Mouse (Mus musculus): ENCODE measurements around the gene Eef1akmt2.

The Eef1akmt2 gene

GRCm38 (mm10) chr7:132810879-132811278, 41.6 kb downstream of the Eef1akmt2 start:
- DNase-seq (ENCODE audit: low read depth, low spot score): peak; percentile 87

DNA sequence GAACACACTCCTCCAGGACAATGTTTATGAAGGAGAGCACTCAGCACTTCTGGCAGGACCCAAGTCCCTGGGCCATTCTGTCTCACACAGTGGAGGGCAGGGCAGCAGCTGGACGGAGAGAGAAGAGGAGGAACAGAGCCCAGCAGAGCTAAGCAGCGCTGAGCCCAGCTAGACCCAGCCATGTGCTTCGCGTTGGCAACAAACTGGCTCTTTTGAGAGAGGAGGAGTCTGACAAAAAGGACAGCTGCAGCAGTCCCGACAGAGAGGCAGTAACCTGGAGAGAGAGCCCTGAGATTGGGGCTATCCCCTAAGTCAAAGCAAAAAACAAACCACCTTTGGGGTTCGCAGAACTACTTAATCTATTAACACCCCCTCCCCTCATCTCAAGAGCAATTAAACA, 42.1 kb downstream of the Eef1akmt2 start:
- no peak for DNase-seq (ENCODE audit: low read depth, low spot score)

GRCm38 (mm10) chr7:132809721-132810120, 42.8 kb downstream of the Eef1akmt2 start:
- DNase-seq (ENCODE audit: low read depth, low spot score): no peak

- no peak for DNase-seq (ENCODE audit: low read depth, low spot score)
These were observed 43.4 kb downstream of the Eef1akmt2 start for GRCm38 (mm10) chr7:132808841-132809682.

DNA sequence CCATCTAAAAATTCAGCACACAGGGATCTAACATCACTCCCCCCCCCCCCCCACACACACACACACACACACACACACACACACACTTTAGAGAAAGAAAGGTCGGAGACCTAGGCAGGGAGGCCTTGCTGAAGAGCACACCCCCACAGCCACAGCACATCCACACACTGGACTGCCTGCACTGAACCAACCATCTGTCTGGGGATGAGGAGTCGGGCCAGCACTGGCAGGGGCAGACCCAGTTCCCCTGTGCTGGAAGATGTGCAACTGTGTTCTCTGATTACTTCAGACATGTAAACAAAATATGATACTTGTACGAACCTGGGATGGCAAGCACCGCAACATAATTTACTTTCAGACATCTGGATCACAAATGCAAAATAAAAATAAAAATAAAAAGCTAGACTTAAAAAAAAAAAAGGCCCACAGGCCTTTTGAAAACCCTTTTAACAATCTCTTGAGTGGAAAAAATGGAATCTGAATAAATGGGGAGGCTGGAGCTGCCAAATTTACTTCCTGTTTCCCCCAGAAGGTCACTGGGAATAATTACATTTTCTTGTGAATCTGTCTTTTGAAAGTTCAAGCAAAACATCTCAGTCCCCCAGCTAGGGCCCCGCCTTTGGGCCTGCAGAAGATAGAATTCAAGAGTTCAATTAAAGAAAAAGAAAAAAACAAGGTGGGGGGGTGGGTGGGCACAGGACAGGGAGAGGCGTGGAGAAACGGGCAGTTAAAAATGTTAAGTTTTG, 44.2 kb downstream of the Eef1akmt2 start:
- DNase-seq (ENCODE audit: low read depth, low spot score): no peak

DNA sequence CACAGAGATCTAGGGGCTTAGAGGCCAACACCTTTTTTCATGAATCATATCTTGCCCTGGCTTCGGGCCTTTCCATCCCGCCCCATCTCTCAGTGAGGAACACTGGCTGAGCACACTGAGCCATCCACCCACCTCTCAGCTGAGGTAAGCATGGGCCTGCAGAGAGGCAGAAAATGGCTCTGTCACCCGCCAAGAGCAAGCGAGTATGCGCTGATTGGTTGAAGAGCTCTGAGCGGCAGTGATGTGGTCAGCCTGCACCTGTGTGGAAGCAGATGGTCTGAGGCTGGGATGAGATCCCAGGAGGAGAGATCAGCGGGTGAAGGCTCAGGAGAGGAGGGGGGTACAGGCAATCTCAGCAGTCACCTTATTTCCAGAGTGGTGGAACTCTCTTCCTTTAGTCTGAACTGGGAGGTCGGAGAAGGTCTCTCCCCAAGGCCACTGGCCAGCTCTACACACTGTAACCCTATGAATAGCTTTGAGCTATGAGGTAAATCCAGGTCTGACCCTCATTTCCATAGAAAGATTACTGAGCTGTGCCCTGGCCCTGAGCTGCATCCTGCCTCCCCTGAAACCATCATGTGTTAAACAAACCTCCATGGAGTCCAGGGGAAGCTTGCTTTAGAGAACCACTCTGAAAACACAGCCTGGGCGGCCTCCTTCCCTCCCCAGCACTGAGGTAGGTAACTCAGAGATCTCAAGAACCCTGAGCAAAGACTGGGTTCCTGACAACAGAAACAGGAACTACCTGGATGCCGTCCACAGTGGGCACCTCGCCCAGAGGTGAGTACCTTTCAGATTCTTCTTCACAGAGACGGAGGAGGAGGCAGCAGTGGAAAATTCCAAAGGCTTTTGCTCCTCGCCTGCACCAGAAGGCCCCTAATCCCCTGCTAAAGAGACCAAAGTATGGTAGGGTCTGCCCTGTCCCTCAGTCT, 45.3 kb downstream of the Eef1akmt2 start:
- no peak for DNase-seq (ENCODE audit: low read depth, low spot score)

DNA sequence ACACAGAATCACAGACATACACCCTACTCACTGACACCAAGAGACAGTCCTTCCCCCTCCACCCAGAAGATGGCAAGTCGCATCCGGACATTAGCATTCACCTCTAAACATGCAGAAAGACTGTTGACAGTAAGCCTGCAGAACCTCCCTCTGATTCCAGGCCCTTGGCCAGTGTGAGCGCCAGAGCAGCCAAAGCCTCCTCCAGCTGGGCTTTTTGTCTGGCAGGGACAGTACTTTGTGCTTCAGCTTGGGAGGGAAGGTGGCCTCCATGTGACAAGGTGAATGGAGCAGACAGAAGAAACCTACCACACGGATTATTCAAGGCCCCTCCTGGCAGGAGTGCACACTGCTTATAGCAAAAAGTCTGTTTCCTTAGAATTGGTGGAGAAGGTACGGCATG, 46.2 kb downstream of the Eef1akmt2 start:
- no peak for DNase-seq (ENCODE audit: low read depth, low spot score)

- DNase-seq (ENCODE audit: low read depth, low spot score): peak; percentile 21
These were observed 47.5 kb downstream of the Eef1akmt2 start for GRCm38 (mm10) chr7:132804951-132805350.

- no peak for DNase-seq (ENCODE audit: low read depth, low spot score)
These were observed 48.0 kb downstream of the Eef1akmt2 start for GRCm38 (mm10) chr7:132804461-132804860.

- DNase-seq (ENCODE audit: low read depth, low spot score): peak; percentile 17
These were observed 48.5 kb downstream of the Eef1akmt2 start for GRCm38 (mm10) chr7:132803962-132804361.

GRCm38 (mm10) chr7:132803336-132803735, 49.1 kb downstream of the Eef1akmt2 start:
- DNase-seq (ENCODE audit: low read depth, low spot score): no peak

GRCm38 (mm10) chr7:132802691-132803090, 49.8 kb downstream of the Eef1akmt2 start:
- no peak for DNase-seq (ENCODE audit: low read depth, low spot score)

- DNase-seq (ENCODE audit: low read depth, low spot score): no peak
These were observed 50.4 kb downstream of the Eef1akmt2 start for GRCm38 (mm10) chr7:132802066-132802465.

DNA sequence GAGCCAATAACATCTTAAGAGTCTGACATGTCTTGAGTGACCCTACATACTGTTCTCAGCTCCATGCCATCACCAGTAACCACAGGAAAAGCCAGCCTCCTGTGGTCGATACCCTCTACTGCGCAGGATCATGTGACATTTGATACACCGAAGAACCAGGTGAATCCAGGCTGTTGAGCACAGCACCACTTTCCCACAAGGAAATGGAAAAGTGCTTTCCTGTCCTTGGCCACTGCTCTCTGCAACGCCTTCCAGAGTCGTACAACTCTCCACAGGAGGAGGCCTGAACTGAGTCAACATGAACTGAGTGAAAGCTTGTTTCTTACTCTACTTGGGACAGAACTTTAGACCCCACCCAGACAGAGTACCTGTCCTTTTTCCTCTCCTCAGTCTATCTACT, 51.0 kb downstream of the Eef1akmt2 start:
- DNase-seq (ENCODE audit: low read depth, low spot score): no peak

DNA sequence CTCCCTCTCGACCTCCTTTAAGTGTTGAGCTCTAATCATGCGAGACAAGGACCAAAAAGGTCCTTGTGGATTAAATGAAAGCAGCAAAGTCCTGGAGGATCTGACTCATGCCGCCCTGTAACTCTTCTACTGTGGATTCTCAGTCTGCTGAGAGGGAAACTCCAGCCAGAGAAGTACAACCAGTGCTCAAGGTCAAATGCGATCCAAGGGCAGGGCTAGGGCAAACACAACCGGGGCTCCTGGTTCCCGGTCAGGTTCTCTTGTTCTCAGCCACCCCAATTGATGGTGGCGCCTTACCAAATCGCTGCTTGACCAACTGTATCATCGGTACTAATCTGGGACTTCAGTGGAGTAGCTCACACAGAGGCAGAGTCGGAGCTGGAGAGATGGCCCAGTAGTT, 51.6 kb downstream of the Eef1akmt2 start:
- no peak for DNase-seq (ENCODE audit: low read depth, low spot score)

GRCm38 (mm10) chr7:132799119-132800016, 53.1 kb downstream of the Eef1akmt2 start:
- DNase-seq (ENCODE audit: low read depth, low spot score): no peak

DNA sequence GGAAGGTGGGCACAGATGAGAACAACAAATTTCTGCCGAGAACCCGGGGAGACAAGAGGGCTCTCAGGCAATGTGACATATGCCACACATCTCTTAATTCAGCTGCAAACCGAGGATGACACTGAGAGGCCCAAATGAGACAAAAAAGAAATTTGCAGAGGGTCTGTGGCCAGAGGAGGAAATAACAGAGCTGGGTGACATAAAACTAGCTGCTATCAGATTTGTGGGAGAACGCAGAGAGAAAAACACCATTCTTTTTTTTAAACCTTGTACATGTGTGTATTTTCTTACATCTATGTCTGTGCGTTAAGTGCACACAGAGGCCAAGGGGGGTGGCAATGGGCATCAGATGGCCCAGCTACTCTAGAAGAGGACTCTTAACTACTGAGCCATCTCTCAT, 57.3 kb downstream of the Eef1akmt2 start:
- DNase-seq (ENCODE audit: low read depth, low spot score): no peak

DNA sequence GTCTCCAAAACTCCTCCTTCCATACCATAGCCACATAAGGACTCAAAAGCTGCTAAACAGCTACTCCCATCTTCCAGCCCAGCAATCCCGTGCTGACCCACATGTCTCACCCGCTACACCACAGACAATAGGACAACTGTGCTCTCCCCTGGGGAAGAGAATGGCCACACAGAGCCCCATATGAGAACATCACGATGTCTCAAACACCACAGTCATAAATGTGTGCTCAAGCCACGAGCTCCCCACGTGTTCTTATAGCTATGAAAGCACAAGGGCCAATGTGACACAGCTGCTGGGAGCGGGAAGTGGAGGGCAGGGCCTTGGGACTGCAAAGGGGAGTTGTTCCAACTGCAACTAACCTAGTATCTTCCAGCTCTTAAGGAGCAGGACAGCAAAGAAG, 59.0 kb downstream of the Eef1akmt2 start:
- no peak for DNase-seq (ENCODE audit: low read depth, low spot score)

GRCm38 (mm10) chr7:132790447-132791219, 61.8 kb downstream of the Eef1akmt2 start:
- no peak for DNase-seq (ENCODE audit: low read depth, low spot score)

DNA sequence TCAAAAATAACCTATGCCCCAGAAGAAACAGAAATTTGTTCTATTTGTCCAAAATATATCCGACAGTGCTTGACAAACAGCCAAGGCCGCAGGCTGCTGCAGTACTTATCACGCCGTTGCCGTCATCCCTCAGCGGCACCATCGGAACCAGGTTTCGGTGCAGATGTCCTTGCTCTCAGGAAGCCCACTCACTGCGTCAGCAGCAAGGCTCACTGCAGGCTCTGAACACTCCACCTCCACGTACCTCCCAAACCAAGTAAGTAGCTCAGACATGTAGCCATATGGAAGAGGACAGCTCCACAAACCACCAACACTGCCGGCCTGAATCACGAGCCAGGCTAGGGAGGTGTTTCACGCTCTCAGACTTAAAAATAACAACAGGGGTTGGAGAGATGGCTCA, 63.6 kb downstream of the Eef1akmt2 start:
- DNase-seq (ENCODE audit: low read depth, low spot score): no peak
